Mouse (Mus musculus) MEL (cell line): ENCODE results near the gene Siah2. TPM values are rescaled to one million over a fixed set of nuclear protein-coding genes. Genes with fewer than 3 reads are reported as not detected.

ENCODE experiments used
- DNase-seq: peaks from one replicate; pipeline ENCODE4 v3.0.0; 2011; ENCODE audit warnings: low read depth, low spot score
- H3K27ac ChIP-seq: 2 replicates; pipeline ENCODE4 v1.5.1; 2012; ENCODE audit warnings: low read depth, mild to moderate bottlenecking, control low read depth, low read length, moderate library complexity; ENCODE audit not compliant: control insufficient read depth
- H3K27me3 ChIP-seq, 2 experiments: fragments of 150-350 bp in 1 of 2; sonication (generic) in 1 of 2; 2 replicates each; pipeline ENCODE4 v1.6.1; 2012; ENCODE audit warnings: low read length in 2 of 2, mild to moderate bottlenecking in 2 of 2, improper control_type of control experiment in 1 of 2, moderate library complexity in 1 of 2; ENCODE audit not compliant: insufficient read depth in 2 of 2, control insufficient read depth in 1 of 2
- H3K36me3 ChIP-seq, 2 experiments: 2 replicates each; pipeline ENCODE4 v1.6.1; 2012 to 2014; ENCODE audit warnings: low read length in 2 of 2, improper control_type of control experiment in 1 of 2, inconsistent platforms in 1 of 2, mild to moderate bottlenecking in 1 of 2; ENCODE audit not compliant: insufficient read depth in 2 of 2, control insufficient read depth in 1 of 2
- H3K4me1 ChIP-seq, 2 experiments: fragments of 150-350 bp in 1 of 2; sonication (generic) in 1 of 2; 2 replicates each; pipeline ENCODE4 v1.6.1; 2012; ENCODE audit warnings: low read length in 2 of 2, improper control_type of control experiment in 1 of 2, mild to moderate bottlenecking in 1 of 2; ENCODE audit not compliant: insufficient read depth in 2 of 2, control insufficient read depth in 1 of 2
- H3K4me3 ChIP-seq, 2 experiments: fragments of 150-350 bp in 1 of 2; sonication (generic) in 1 of 2; 2 replicates each; pipeline ENCODE4 v1.5.1; 2012; ENCODE audit warnings: low read depth in 2 of 2, low read length in 2 of 2, mild to moderate bottlenecking in 2 of 2, moderate library complexity in 2 of 2, control low read depth in 1 of 2, improper control_type of control experiment in 1 of 2; ENCODE audit not compliant: control insufficient read depth in 1 of 2, insufficient read depth in 1 of 2
- H3K79me2 ChIP-seq: 2 replicates; pipeline ENCODE4 v1.6.1; 2012; ENCODE audit warnings: mild to moderate bottlenecking, low read length, moderate library complexity; ENCODE audit not compliant: control insufficient read depth, poor library complexity, insufficient read depth
- H3K9ac ChIP-seq: 2 replicates; pipeline ENCODE4 v1.6.1; 2012; ENCODE audit warnings: low read depth, mild to moderate bottlenecking, control low read depth, low read length, moderate library complexity; ENCODE audit not compliant: control insufficient read depth, poor library complexity, severe bottlenecking
- H3K9me3 ChIP-seq: fragments of 150-350 bp; sonication (generic); replicated peaks from 2 replicates; pipeline ENCODE4 v1.6.1; 2012; ENCODE audit warnings: mild to moderate bottlenecking, low read length, improper control_type of control experiment, moderate library complexity; ENCODE audit not compliant: insufficient read depth
- CHD1 ChIP-seq: IDR thresholded peaks from 2 replicates; pipeline ENCODE4 v1.6.1; 2012; ENCODE audit warnings: low read depth, mild to moderate bottlenecking, inconsistent platforms, low read length, improper control_type of control experiment
- CHD2 ChIP-seq: IDR thresholded peaks from 2 replicates; pipeline ENCODE4 v1.6.1; 2011; ENCODE audit warnings: low read length, improper control_type of control experiment
- CTCF ChIP-seq, 3 experiments: IDR thresholded peaks in 2 of 3; conservative IDR thresholded peaks in 1 of 3; 2 replicates each; pipeline ENCODE4 v1.5.1; 2011 to 2012; ENCODE audit warnings: low read length in 3 of 3, low read depth in 2 of 3, mild to moderate bottlenecking in 2 of 3, improper control_type of control experiment in 1 of 3, inconsistent platforms in 1 of 3, mixed read lengths in 1 of 3, moderate library complexity in 1 of 3; ENCODE audit not compliant: control insufficient read depth in 1 of 3, insufficient read depth in 1 of 3, poor library complexity in 1 of 3, severe bottlenecking in 1 of 3
- E2F4 ChIP-seq: IDR thresholded peaks from 2 replicates; pipeline ENCODE4 v1.6.1; 2011; ENCODE audit warnings: low read depth, low read length, improper control_type of control experiment, borderline replicate concordance
- ELF1 ChIP-seq: IDR thresholded peaks from 2 replicates; pipeline ENCODE4 v1.6.1; 2014; ENCODE audit warnings: low read depth, mild to moderate bottlenecking, inconsistent platforms, low read length, improper control_type of control experiment, moderate library complexity
- EP300 ChIP-seq, 2 experiments: IDR thresholded peaks; 2 replicates each; pipeline ENCODE4 v1.6.1; 2011; ENCODE audit warnings: improper control_type of control experiment in 2 of 2, low read length in 2 of 2, low read depth in 1 of 2, mild to moderate bottlenecking in 1 of 2
- ETS1 ChIP-seq: IDR thresholded peaks from 2 replicates; pipeline ENCODE4 v1.6.1; 2012; ENCODE audit warnings: low read depth, mild to moderate bottlenecking, inconsistent platforms, low read length, improper control_type of control experiment, moderate library complexity
- GABPA ChIP-seq: IDR thresholded peaks from 2 replicates; pipeline ENCODE4 v1.6.1; 2012; ENCODE audit warnings: low read depth, mild to moderate bottlenecking, inconsistent platforms, low read length, improper control_type of control experiment, moderate library complexity
- GATA1 ChIP-seq: IDR thresholded peaks from 2 replicates; pipeline ENCODE4 v1.6.1; 2011; ENCODE audit warnings: low read depth, low read length, improper control_type of control experiment
- JUND ChIP-seq: IDR thresholded peaks from 2 replicates; pipeline ENCODE4 v1.6.1; 2011; ENCODE audit warnings: low read depth, mild to moderate bottlenecking, improper control_type of control experiment, low read length
- MAFK ChIP-seq: IDR thresholded peaks from 2 replicates; pipeline ENCODE4 v1.6.1; 2011; ENCODE audit warnings: low read depth, mild to moderate bottlenecking, low read length, improper control_type of control experiment, borderline replicate concordance
- MXI1 ChIP-seq: IDR thresholded peaks from 2 replicates; pipeline ENCODE4 v1.6.1; 2011; ENCODE audit warnings: mild to moderate bottlenecking, low read depth, low read length, improper control_type of control experiment
- MYB ChIP-seq: IDR thresholded peaks from 2 replicates; pipeline ENCODE4 v1.6.1; 2011; ENCODE audit warnings: mild to moderate bottlenecking, low read depth, low read length, improper control_type of control experiment
- MYC ChIP-seq: IDR thresholded peaks from 2 replicates; pipeline ENCODE4 v1.6.1; 2011; ENCODE audit warnings: low read depth, mild to moderate bottlenecking, low read length, improper control_type of control experiment, moderate library complexity
- NELFE ChIP-seq: IDR thresholded peaks from 2 replicates; pipeline ENCODE4 v1.6.1; 2011; ENCODE audit warnings: low read depth, low read length, improper control_type of control experiment
- POLR2A ChIP-seq, 2 experiments: IDR thresholded peaks; 2 replicates each; pipeline ENCODE4 v1.6.1; 2011 to 2012; ENCODE audit warnings: low read length in 2 of 2, mild to moderate bottlenecking in 2 of 2, control low read depth in 1 of 2, improper control_type of control experiment in 1 of 2, low read depth in 1 of 2, moderate library complexity in 1 of 2; ENCODE audit not compliant: control insufficient read depth in 1 of 2, insufficient read depth in 1 of 2, poor library complexity in 1 of 2
- POLR2AphosphoS2 ChIP-seq: IDR thresholded peaks from 2 replicates; pipeline ENCODE4 v1.6.1; 2011; ENCODE audit warnings: low read length, improper control_type of control experiment
- POLR2AphosphoS5 ChIP-seq: IDR thresholded peaks from 2 replicates; pipeline ENCODE4 v1.6.1; 2012; ENCODE audit warnings: low read depth, borderline replicate concordance, mild to moderate bottlenecking, inconsistent platforms, low read length, moderate library complexity, mixed read lengths
- RCOR1 ChIP-seq: IDR thresholded peaks from 2 replicates; pipeline ENCODE4 v1.6.1; 2012; ENCODE audit warnings: low read depth, mild to moderate bottlenecking, inconsistent platforms, low read length, improper control_type of control experiment
- SMC3 ChIP-seq: IDR thresholded peaks from 2 replicates; pipeline ENCODE4 v1.6.1; 2011; ENCODE audit warnings: low read depth, low read length, improper control_type of control experiment
- TAL1 ChIP-seq: IDR thresholded peaks from 2 replicates; pipeline ENCODE4 v1.6.1; 2012; ENCODE audit warnings: mild to moderate bottlenecking, inconsistent platforms, low read length, moderate library complexity, mixed read lengths
- TCF12 ChIP-seq: IDR thresholded peaks from 2 replicates; pipeline ENCODE4 v1.6.1; 2014; ENCODE audit warnings: low read depth, mild to moderate bottlenecking, inconsistent platforms, low read length, improper control_type of control experiment, moderate library complexity
- UBTF ChIP-seq: IDR thresholded peaks from 2 replicates; pipeline ENCODE4 v1.6.1; 2012; ENCODE audit warnings: low read depth, mild to moderate bottlenecking, inconsistent platforms, low read length, improper control_type of control experiment, moderate library complexity, borderline replicate concordance; ENCODE audit not compliant: insufficient read depth
- USF1 ChIP-seq: IDR thresholded peaks from 2 replicates; pipeline ENCODE4 v1.6.1; 2014; ENCODE audit warnings: low read depth, mild to moderate bottlenecking, inconsistent platforms, low read length, improper control_type of control experiment, moderate library complexity
- USF2 ChIP-seq, 2 experiments: IDR thresholded peaks; 2 replicates each; pipeline ENCODE4 v1.6.1; 2011 to 2012; ENCODE audit warnings: improper control_type of control experiment in 2 of 2, low read length in 2 of 2, borderline replicate concordance in 1 of 2, inconsistent platforms in 1 of 2, low read depth in 1 of 2, mild to moderate bottlenecking in 1 of 2; ENCODE audit not compliant: insufficient read depth in 1 of 2
- ZC3H11A ChIP-seq: IDR thresholded peaks from 2 replicates; pipeline ENCODE4 v1.6.1; 2012; ENCODE audit warnings: low read depth, mild to moderate bottlenecking, inconsistent platforms, low read length, improper control_type of control experiment
- polyA plus RNA-seq, 2 experiments: library from polyadenylated mRNA; stranded (reverse) in 1 of 2; unstranded in 1 of 2; fragments of >175 nt in 1 of 2; fragments of >200 nt in 1 of 2; gene quantifications; 2 replicates each; pipeline versions ENCODE4 v1.2.1 to v1.2.4; 2012; ENCODE audit warnings: low replicate concordance in 2 of 2, low read depth in 1 of 2; ENCODE audit not compliant: insufficient read length in 2 of 2, insufficient read depth in 1 of 2, missing spikeins in 1 of 2
- total RNA-seq: library from RNA; depleted of rRNA; stranded (reverse); fragments of 300-350 nt; gene quantifications from 2 replicates; pipeline ENCODE4 v1.2.3, GENCODE M21; 2012

The Siah2 gene
- total and polyA plus RNA-seq, 3 experiments, result 17.6 to 58.1 (median 22.5) TPM

GRCm38 (mm10) chr3:58729549-58729948 lies 37.3 kb upstream of the Siah2 start:
- Histone ChIP-seq H3K27me3 (no peaks in the 10 kb centered on the region; a peak in 4 of 4 replicates), H3K36me3 (no peaks in the 10 kb centered on the region), H3K4me1 (no peaks in the 10 kb centered on the region), H3K27ac (no peak overlapping the region), H3K4me3 (no peak overlapping the region), H3K9ac (no peak overlapping the region)
- TF ChIP-seq GATA1, result no peak
- TF ChIP-seq MYC, result no peak
- no peak for TF ChIP-seq CHD2
- TF ChIP-seq JUND, result no peak
- no peak for TF ChIP-seq ETS1
- no peak for TF ChIP-seq CHD1
- no peak for TF ChIP-seq POLR2AphosphoS2
- no peak for TF ChIP-seq E2F4
- TF ChIP-seq ZC3H11A, result no peak
- TF ChIP-seq USF1, result no peak
- TF ChIP-seq TAL1, result no peak
- no peak for TF ChIP-seq POLR2AphosphoS5
- TF ChIP-seq NELFE, result no peak
- TF ChIP-seq ELF1, result no peak
- no peak for TF ChIP-seq MYB
- no peak for TF ChIP-seq MXI1
- no peak for TF ChIP-seq SMC3
- TF ChIP-seq USF2 (IDR thresholded peaks at IDR 0.05; ENCODE audit: borderline replicate concordance in 1 of 2, insufficient read depth in 1 of 2, low read depth in 1 of 2, low read length in 2 of 2), result no peak
- no peak for TF ChIP-seq POLR2A (IDR thresholded peaks at IDR 0.05; ENCODE audit: control insufficient read depth in 1 of 2, insufficient read depth in 1 of 2, low read depth in 1 of 2, low read length in 2 of 2, poor library complexity in 1 of 2)
- TF ChIP-seq, all 39 proteins: peak for 0
- Histone ChIP-seq H3K79me2 (no peaks in the 10 kb centered on the region), H3K9me3 (no peaks in the 10 kb centered on the region)
- no peak for DNase-seq

DNA sequence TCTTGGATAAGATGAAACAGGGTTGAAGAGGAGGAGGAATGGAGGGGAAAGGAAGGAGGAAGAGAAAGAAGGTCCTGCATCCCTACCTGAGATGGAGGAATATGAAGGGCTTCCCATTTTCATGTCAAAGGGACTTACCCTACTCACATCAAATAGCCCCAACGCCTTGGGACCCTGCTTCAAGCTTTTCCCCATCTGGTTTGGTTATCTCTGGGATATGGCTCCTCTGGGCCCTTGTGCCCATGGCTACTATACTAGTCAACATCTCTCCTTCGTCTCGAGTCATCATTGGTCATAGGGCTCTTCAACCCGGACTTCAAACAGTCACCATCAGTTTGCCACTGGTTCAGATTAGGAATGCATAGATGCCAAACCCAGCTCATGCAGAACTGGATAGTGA lies 35.4 kb upstream of the Siah2 start:
- Histone ChIP-seq H3K9me3 (no peaks in the 10 kb centered on the region), H3K9ac (no peak overlapping the region), H3K4me1 (no peaks in the 10 kb centered on the region), H3K4me3 (no peak overlapping the region), H3K79me2 (no peaks in the 10 kb centered on the region), H3K36me3 (no peaks in the 10 kb centered on the region), H3K27ac (no peak overlapping the region), H3K27me3 (no peaks in the 10 kb centered on the region; a peak in 4 of 4 replicates)
- no peak for DNase-seq
- TF ChIP-seq MYC, result no peak
- no peak for TF ChIP-seq MAFK
- no peak for TF ChIP-seq UBTF
- TF ChIP-seq ZC3H11A, result no peak
- TF ChIP-seq TCF12, result no peak
- TF ChIP-seq JUND, result no peak
- no peak for TF ChIP-seq EP300 (IDR thresholded peaks at IDR 0.05; ENCODE audit: low read depth in 1 of 2, low read length in 2 of 2)
- TF ChIP-seq CHD2, result no peak
- no peak for TF ChIP-seq USF1
- no peak for TF ChIP-seq RCOR1
- TF ChIP-seq CTCF (IDR thresholded peaks at IDR 0.05 in 2 of 3, conservative IDR thresholded peaks at IDR 0.05 in 1 of 3; ENCODE audit: control insufficient read depth in 1 of 3, insufficient read depth in 1 of 3, low read depth in 2 of 3, low read length in 3 of 3, poor library complexity in 1 of 3, severe bottlenecking in 1 of 3), result no peak
- no peak for TF ChIP-seq GABPA
- TF ChIP-seq USF2 (IDR thresholded peaks at IDR 0.05; ENCODE audit: borderline replicate concordance in 1 of 2, insufficient read depth in 1 of 2, low read depth in 1 of 2, low read length in 2 of 2), result no peak
- no peak for TF ChIP-seq NELFE
